Mouse (Mus musculus): ENCODE data around the gene Tnr. TPM values are rescaled to one million over a fixed set of nuclear protein-coding genes. Genes with fewer than 3 reads are reported as not detected.
A peak's percentile ranks its signal among the peaks of the same experiment; 100 is the strongest.

Gene Tnr
- polyA plus RNA-seq, 1 experiment from 2014 or later, result 0.14 TPM

DNA sequence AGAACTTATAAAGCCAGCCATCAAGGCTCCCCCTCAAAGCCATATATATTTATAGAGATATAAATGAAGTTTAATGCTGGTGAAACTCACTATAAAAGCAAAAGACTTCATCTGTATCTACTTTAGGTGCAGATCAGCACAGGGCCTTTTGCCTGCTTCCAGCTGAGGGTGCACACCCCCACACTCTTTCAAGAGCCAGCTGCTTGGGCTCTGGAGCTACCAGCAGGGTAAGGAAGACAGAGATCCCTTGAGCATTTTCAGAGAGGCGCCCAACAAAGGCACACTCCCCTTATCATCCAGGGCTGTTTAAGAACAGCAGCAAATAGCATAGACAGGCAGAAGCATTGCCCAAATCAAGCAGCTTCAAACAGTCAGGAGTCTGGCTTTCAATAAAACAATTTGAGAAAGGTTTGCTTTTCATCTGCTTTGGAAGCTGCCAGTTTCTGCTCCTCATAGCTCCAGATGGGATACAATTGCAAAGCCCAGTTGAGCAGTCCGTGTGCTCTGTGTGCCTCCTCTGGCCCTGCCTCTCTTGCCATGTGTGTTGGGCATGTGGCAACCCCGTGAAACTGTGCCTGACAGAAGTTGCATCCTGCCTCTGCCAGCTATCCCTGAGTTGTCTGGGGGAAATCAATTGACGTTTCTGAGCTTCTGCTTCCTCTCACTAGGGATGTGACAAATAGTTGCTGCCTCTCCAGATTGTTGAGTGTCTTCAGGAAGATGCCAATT lies 9.4 kb downstream of the Tnr start:
- WGBS, result 44% methylated on average over 4 of the region's 4 CpGs
- no peaks in the 10 kb centered on the region for H3K9me3 ChIP-seq
- H3K4me3 ChIP-seq, result no peak overlapping the region
- H3K36me3 ChIP-seq, result no peaks in the 10 kb centered on the region
- no peaks in the 10 kb centered on the region for H3K4me1 ChIP-seq
- no peak overlapping the region for H3K9ac ChIP-seq
- H3K27me3 ChIP-seq, result no peaks in the 10 kb centered on the region
- H3K4me2 ChIP-seq, result no peak overlapping the region
- H3K27ac ChIP-seq, result no peak overlapping the region
- ATAC-seq (ENCODE audit: borderline replicate concordance, extremely low read depth, low FRiP score, low TSS enrichment), result no peak

DNA sequence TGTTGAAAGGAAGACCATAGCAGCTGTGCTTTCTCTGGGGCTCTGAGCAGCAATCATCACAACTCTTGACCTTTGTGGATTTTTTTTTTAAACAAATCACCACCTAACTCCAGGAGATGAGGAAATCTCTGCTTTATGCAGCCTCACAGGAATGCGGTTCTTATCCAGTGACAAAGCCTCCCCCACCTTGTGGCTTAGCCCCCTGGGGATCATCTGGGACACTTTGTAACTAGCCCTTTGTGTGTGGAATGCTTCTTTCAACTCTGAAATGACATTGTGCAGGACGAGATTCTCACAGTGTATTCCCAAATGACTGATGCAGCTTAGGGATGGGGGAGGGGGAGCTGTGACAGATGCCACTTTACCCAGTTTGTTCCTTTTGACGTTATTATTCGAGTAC lies 12.0 kb downstream of the Tnr start:
- no peaks in the 10 kb centered on the region for H3K36me3 ChIP-seq
- no peak overlapping the region for H3K4me2 ChIP-seq
- H3K27me3 ChIP-seq, result no peaks in the 10 kb centered on the region
- H3K4me1 ChIP-seq, result no peaks in the 10 kb centered on the region
- H3K9ac ChIP-seq, result no peak overlapping the region
- no peak overlapping the region for H3K4me3 ChIP-seq
- no peak overlapping the region for H3K27ac ChIP-seq
- H3K9me3 ChIP-seq, result no peaks in the 10 kb centered on the region
- ATAC-seq (ENCODE audit: borderline replicate concordance, extremely low read depth, low FRiP score, low TSS enrichment), result no peak
- 8% methylated on average over 4 of the region's 4 CpGs for WGBS

DNA sequence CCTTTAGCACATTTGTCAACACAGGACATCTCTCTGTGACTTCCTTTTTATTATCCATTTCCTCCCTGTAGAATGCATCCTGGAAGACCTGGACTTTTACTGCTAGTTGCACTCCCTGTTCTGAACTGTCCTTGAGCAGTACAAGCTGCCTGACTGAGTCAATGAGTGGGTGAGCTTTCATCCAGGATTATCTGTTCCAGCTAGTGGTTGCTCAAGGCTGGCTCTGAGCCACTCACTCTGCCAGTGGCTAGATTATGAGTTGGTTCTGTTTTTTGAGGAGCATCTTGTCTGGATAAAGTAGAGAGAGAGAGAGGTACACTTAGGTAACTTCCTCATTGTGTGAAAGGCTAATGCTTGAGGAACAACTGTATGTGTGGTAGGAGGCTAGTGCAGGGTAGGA lies 14.0 kb downstream of the Tnr start:
- Histone ChIP-seq H3K9me3 (no peaks in the 10 kb centered on the region), H3K9ac (no peak overlapping the region), H3K4me1 (no peaks in the 10 kb centered on the region), H3K4me3 (no peak overlapping the region), H3K4me2 (no peak overlapping the region), H3K27ac (no peak overlapping the region), H3K36me3 (no peaks in the 10 kb centered on the region), H3K27me3 (no peaks in the 10 kb centered on the region)
- no peak for ATAC-seq (ENCODE audit: borderline replicate concordance, extremely low read depth, low FRiP score, low TSS enrichment)

DNA sequence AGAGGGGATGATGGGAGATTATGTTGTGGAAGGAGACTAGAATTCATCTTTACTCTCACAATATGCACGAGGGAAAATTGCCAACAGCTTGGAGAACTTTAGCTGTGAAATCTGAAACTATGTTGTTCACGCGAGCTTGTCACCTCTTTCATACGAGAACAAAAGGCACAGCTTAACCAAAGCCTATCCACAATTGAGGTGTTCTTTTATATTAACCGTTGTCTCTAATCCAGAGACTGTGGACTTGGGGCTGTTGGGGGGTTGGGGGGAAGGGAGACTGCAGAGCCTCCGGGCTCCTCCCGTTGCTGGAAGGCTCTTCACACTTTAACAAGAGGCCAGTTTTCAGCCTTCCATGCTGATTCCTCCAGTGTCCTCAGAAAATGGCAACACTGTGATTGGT lies 14.5 kb downstream of the Tnr start:
- 42% methylated on average over 7 of the region's 7 CpGs for WGBS
- Histone ChIP-seq H3K9ac (no peak overlapping the region), H3K9me3 (no peaks in the 10 kb centered on the region), H3K27me3 (no peaks in the 10 kb centered on the region), H3K27ac (no peak overlapping the region), H3K4me2 (no peak overlapping the region), H3K4me1 (no peaks in the 10 kb centered on the region), H3K4me3 (no peak overlapping the region), H3K36me3 (no peaks in the 10 kb centered on the region)
- ATAC-seq (ENCODE audit: borderline replicate concordance, extremely low read depth, low FRiP score, low TSS enrichment), result no peak

DNA sequence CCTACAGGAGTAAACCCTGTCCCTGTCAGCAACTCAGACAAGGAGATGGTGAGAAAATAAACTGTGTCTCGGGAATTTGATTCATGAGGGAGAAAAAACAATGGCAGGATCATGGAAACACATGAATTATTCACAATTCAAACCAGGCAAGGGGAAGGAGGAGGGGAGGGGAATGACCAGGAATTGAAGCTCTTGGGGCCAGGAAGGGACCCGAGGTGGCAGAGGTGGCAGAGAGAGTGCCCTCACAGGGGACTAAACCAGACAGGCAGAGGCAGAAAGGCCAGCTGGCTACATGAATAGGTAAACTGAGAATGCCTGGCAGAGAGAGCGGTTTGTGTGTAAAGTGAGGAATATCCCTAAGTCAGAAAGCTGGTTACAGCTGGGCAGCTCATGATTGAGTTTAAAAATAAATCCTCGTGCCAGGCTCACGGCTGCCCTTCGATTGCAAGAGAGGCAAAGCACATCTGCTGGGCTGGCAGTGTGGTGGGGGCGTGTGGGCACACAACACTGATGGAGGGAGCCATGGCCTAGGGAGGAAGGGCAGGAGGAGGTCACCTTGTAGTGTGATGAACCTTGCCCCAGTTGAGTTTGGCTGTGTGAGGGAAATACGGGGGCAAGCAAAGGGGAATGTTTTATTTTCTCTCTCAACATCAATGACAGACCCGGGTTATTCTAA lies 22.0 kb downstream of the Tnr start:
- H3K27ac ChIP-seq, result no peak overlapping the region
- no peak overlapping the region for H3K4me2 ChIP-seq
- H3K27me3 ChIP-seq, result no peaks in the 10 kb centered on the region
- no peaks in the 10 kb centered on the region for H3K9me3 ChIP-seq
- H3K4me1 ChIP-seq, result no peaks in the 10 kb centered on the region
- 56% methylated on average over 9 of the region's 9 CpGs for WGBS
- H3K4me3 ChIP-seq, result no peak overlapping the region
- ATAC-seq (ENCODE audit: borderline replicate concordance, extremely low read depth, low FRiP score, low TSS enrichment), result no peak
- no peaks in the 10 kb centered on the region for H3K36me3 ChIP-seq
- no peak overlapping the region for H3K9ac ChIP-seq

DNA sequence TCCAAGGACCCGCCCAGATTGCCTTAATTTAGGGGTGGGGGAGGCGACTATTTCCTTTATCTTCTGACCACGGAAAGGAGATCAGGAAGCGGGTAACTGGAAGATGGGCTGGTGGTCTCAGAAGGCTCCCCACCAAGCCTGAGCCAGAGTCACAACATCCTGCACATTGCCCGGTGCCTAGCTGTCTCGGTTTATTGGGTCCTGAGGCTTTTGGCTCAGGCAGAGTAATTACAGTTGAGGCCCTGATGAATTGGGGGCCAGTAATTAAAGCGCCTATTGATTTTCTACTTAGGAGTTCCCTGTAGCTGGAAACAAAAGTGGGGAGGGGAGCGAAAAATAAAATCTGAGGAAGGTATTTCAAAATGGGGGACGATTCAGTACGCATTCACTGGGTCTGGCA lies 27.5 kb downstream of the Tnr start:
- WGBS, result 79% methylated on average over 10 of the region's 10 CpGs
- Histone ChIP-seq H3K4me3 (no peak overlapping the region), H3K4me2 (no peak overlapping the region), H3K36me3 (no peaks in the 10 kb centered on the region), H3K27ac (no peak overlapping the region), H3K9me3 (no peaks in the 10 kb centered on the region), H3K4me1 (no peaks in the 10 kb centered on the region), H3K27me3 (no peaks in the 10 kb centered on the region), H3K9ac (no peak overlapping the region)
- no peak for ATAC-seq (ENCODE audit: borderline replicate concordance, extremely low read depth, low FRiP score, low TSS enrichment)

DNA sequence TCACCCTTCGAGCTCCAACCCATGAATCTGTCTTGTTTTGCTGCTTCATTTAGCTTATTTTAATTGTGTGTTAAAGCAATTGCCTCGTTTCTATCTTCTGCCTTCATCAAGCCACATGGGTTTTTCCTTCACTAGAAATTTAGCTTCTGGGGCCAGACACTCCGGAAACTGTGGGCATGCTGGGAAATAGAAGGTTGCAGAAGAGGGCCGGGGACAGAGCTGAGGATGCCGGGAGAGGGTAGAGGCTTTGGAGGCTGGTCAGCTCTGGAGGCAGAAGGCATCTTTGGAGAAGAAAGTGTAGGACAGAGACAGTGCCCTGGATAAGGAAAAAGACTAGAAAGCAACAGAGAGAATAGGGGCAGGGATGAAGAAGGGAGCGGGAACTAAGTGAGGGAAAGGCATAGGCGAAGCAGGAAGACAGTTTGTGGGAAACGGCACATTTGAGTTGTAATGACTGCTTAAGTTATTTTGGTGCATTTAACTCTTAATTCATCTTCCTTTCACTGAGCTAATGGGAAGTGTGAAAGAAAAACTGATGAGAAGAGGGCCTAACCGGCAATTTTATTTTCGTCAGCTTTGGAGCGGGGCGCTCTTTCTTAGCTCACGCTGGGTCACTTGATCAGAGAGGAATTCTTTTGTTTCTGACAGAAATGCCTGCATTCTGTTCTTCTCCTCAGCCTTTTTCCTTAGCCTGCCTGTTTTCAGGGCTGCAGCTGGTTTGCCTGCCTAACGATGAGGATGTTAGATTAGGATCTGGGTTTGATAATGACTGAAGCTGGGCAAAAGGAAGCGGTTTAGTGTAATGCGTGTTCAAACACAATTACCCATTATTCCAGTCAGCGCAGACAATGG lies 28.2 kb downstream of the Tnr start:
- no peak overlapping the region for H3K4me2 ChIP-seq
- no peak overlapping the region for H3K4me3 ChIP-seq
- WGBS, result 46% methylated on average over 17 of the region's 17 CpGs
- no peaks in the 10 kb centered on the region for H3K36me3 ChIP-seq
- no peaks in the 10 kb centered on the region for H3K27me3 ChIP-seq
- no peak overlapping the region for H3K27ac ChIP-seq
- no peaks in the 10 kb centered on the region for H3K9me3 ChIP-seq
- H3K4me1 ChIP-seq, result no peaks in the 10 kb centered on the region
- ATAC-seq (ENCODE audit: borderline replicate concordance, extremely low read depth, low FRiP score, low TSS enrichment), result no peak
- H3K9ac ChIP-seq, result no peak overlapping the region

DNA sequence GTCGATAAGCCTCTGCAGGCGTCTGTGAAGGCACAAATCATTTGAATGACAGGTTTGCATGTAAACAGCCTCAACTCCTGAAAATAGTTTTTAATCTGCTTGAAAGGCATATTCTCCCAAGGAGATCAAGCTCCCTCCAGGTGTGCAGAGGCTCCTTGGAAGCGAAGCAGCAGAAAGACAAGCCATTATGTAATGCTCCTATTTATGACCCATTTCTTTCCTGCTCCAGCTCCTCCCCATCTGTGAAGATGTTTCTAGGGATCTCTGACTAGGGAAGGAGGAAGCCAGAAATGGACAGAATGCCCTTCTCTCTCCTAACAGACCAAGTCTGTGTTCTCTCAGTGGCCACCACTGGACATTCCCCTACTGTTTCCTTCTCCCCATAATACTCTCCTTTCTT lies 38.0 kb downstream of the Tnr start:
- no peaks in the 10 kb centered on the region for H3K36me3 ChIP-seq
- no peaks in the 10 kb centered on the region for H3K9me3 ChIP-seq
- WGBS, result 60% methylated on average over 3 of the region's 3 CpGs
- no peak overlapping the region for H3K4me2 ChIP-seq
- H3K4me3 ChIP-seq, result no peak overlapping the region
- no peak overlapping the region for H3K27ac ChIP-seq
- no peak for ATAC-seq (ENCODE audit: borderline replicate concordance, extremely low read depth, low FRiP score, low TSS enrichment)
- H3K9ac ChIP-seq, result no peak overlapping the region
- H3K27me3 ChIP-seq, result no peaks in the 10 kb centered on the region
- H3K4me1 ChIP-seq, result no peaks in the 10 kb centered on the region

DNA sequence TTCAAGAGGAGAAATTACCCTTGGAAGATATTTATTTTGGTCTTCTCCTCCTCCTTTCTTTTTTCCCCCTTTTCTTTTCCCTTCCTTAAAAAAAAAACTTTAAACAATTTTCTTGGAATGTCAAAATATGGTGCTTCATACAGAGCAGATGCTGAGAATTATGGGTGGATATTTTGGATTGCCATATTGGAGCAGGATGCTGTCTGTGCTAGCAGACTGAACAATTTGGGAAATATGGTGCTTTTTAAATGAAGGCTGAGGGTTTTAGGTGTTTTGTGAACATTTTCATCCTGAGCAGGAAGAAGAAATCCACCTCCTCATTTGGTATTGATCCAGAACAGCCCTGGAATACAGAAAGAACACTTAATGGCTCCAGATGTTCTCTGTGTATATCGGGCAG lies 41.6 kb downstream of the Tnr start:
- no peak overlapping the region for H3K4me3 ChIP-seq
- H3K4me2 ChIP-seq, result no peak overlapping the region
- WGBS, result 96% methylated on average over 1 of the region's 1 CpGs
- no peaks in the 10 kb centered on the region for H3K36me3 ChIP-seq
- H3K4me1 ChIP-seq, result 0 out of 2 replicates have a peak, but pooled peaks cover 3% of the 10 kb centered on the region
- no peak overlapping the region for H3K9ac ChIP-seq
- H3K9me3 ChIP-seq, result no peaks in the 10 kb centered on the region
- H3K27ac ChIP-seq, result no peak overlapping the region
- H3K27me3 ChIP-seq, result no peaks in the 10 kb centered on the region
- ATAC-seq (ENCODE audit: borderline replicate concordance, extremely low read depth, low FRiP score, low TSS enrichment), result no peak

DNA sequence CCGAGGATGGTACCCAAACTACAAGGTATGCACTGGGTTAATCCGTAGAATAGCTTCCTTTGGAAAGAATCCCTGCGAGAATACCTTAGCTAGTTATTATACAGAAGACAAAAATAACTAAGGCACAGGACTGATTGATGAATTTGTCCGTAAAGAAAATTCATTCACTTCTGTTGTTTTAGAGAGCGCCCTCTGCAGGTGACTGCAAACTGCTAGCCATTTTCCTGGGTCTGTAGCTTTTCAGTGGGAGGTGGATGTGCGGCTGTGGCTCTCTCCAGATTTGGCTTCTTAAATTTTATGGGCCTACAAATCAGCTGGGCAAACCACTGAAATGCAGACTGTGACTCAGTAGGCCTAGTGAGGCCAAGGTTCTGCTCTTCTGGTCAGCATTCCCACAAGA lies 42.5 kb downstream of the Tnr start:
- no peak overlapping the region for H3K4me3 ChIP-seq
- H3K9me3 ChIP-seq, result no peaks in the 10 kb centered on the region
- no peak overlapping the region for H3K4me2 ChIP-seq
- no peaks in the 10 kb centered on the region for H3K27me3 ChIP-seq
- WGBS, result 82% methylated on average over 6 of the region's 6 CpGs
- ATAC-seq (ENCODE audit: borderline replicate concordance, extremely low read depth, low FRiP score, low TSS enrichment), result no peak
- no peak overlapping the region for H3K9ac ChIP-seq
- no peaks in the 10 kb centered on the region for H3K36me3 ChIP-seq
- 0 out of 2 replicates have a peak, but pooled peaks cover 3% of the 10 kb centered on the region for H3K4me1 ChIP-seq
- no peak overlapping the region for H3K27ac ChIP-seq

DNA sequence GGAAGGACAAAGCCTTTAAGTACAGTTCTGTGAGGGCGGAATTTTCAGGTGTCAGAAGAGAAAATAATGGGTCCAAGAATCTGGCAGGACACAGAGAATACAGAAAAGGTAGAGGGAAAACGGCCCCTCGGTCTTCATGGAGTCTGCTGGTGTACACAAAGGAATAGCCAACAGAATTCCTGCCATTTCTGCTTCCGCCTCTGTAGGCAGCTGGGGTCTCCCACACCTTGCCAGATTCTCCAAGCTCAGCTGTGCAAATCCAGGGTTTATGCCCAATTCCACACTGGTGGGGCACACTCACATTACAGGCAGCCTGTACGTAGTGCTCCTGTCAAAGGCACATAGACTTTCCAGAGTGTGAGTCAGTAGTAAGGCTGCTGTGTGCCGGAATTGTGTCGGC lies 43.6 kb downstream of the Tnr start:
- H3K4me1 ChIP-seq, result 0 out of 2 replicates have a peak, but pooled peaks cover 3% of the 10 kb centered on the region
- ATAC-seq (ENCODE audit: borderline replicate concordance, extremely low read depth, low FRiP score, low TSS enrichment), result no peak
- H3K9ac ChIP-seq, result no peak overlapping the region
- H3K4me3 ChIP-seq, result no peak overlapping the region
- H3K9me3 ChIP-seq, result no peaks in the 10 kb centered on the region
- no peak overlapping the region for H3K4me2 ChIP-seq
- H3K36me3 ChIP-seq, result no peaks in the 10 kb centered on the region
- no peak overlapping the region for H3K27ac ChIP-seq
- 70% methylated on average over 7 of the region's 7 CpGs for WGBS
- no peaks in the 10 kb centered on the region for H3K27me3 ChIP-seq

DNA sequence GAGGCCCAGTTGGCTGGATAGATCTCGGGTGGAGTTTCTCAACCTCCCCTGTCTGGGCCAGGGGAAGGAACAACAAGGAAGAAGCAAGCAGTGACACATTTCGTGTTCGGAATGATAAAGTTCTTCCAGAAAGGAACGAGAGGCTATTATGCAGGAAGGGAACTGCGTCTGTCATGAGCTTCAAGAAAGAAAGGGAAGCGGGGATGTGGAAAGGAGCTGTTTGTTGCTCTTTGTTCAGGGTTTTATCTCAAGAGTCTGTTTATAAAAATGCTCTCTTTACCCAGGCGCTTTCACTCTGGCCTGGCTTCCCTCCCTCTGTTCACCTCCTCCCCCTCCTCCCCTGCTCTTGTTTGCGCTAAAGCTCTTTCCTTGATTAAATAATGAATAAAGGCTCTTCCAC lies 46.7 kb downstream of the Tnr start:
- ATAC-seq (ENCODE audit: borderline replicate concordance, extremely low read depth, low FRiP score, low TSS enrichment), result peak; percentile 55; the same call in 1 of the 2 replicates
- Histone ChIP-seq H3K4me1 (0 out of 2 replicates have a peak, but pooled peaks cover 3% of the 10 kb centered on the region), H3K9me3 (no peaks in the 10 kb centered on the region), H3K36me3 (no peaks in the 10 kb centered on the region), H3K4me2 (peak overlapping the region; percentile 4; the same call in 1 of the 2 replicates), H3K27me3 (no peaks in the 10 kb centered on the region), H3K27ac (peak overlapping the region; percentile 30; the same call in 1 of the 2 replicates), H3K4me3 (no peak overlapping the region), H3K9ac (no peak overlapping the region)
- 6% methylated on average over 8 of the region's 8 CpGs for WGBS

Measured in lung, embryonic 15.5 days (tissue).